ENCODE assay signal across 1 mouse cellular context in genomic region chr3:89772588-89772967, GRCm38 (mm10).
TF ChIP-seq lines count a peak whose summit lies in the region.

No protein-coding gene starts in this region.

TF ChIP-seq in MEL, 35 proteins besides CTCF, POLR2A, EP300 and RAD21 (continued from another document):
- no peak for TF ChIP-seq GABPA (IDR thresholded peaks at IDR 0.05; ENCODE audit: low read depth, low read length)
- no peak for TF ChIP-seq ZNF384 (IDR thresholded peaks at IDR 0.05; ENCODE audit: low read depth, low read length)
- TF ChIP-seq ELF1 (IDR thresholded peaks at IDR 0.05; ENCODE audit: low read depth, low read length), result peak; percentile 29; the same call in 1 of the 2 replicates
- TF ChIP-seq USF1 (IDR thresholded peaks at IDR 0.05; ENCODE audit: low read depth, low read length), result peak; percentile 6; the same call in 1 of the 2 replicates
- peak; percentile 84 for TF ChIP-seq ZC3H11A (IDR thresholded peaks at IDR 0.05; ENCODE audit: low read depth, low read length)
- TF ChIP-seq ETS1 (IDR thresholded peaks at IDR 0.05; ENCODE audit: low read depth, low read length), result peak; percentile 36; the same call in 1 of the 2 replicates
- TF ChIP-seq GATA1 (IDR thresholded peaks at IDR 0.05; ENCODE audit: low read depth, low read length), result peak; percentile 5; the same call in 1 of the 2 replicates
- TF ChIP-seq NELFE (IDR thresholded peaks at IDR 0.05; ENCODE audit: low read depth, low read length), result no peak
- no peak for TF ChIP-seq MAFK (IDR thresholded peaks at IDR 0.05; ENCODE audit: borderline replicate concordance, low read depth, low read length)
- no peak; the same call in 1 of the 2 replicates for TF ChIP-seq HCFC1 (IDR thresholded peaks at IDR 0.05; ENCODE audit: low read depth, low read length)
- TF ChIP-seq MAX (IDR thresholded peaks at IDR 0.05; ENCODE audit: low read length), result no peak
- no peak for TF ChIP-seq POLR2AphosphoS2 (IDR thresholded peaks at IDR 0.05; ENCODE audit: low read length)
- TF ChIP-seq MYC (IDR thresholded peaks at IDR 0.05; ENCODE audit: low read depth, low read length), result no peak
- TF ChIP-seq TAL1 (IDR thresholded peaks at IDR 0.05; ENCODE audit: low read length), result no peak
- 0 out of 2 replicates have a peak, but pooled peaks have one; percentile 16 for TF ChIP-seq JUND (IDR thresholded peaks at IDR 0.05; ENCODE audit: low read depth, low read length)
- TF ChIP-seq NRF1 (IDR thresholded peaks at IDR 0.05; ENCODE audit: insufficient read depth, low read depth, low read length, poor library complexity, severe bottlenecking), result no peak
- no peak for TF ChIP-seq MAZ (IDR thresholded peaks at IDR 0.05; ENCODE audit: low read depth, low read length)
- no peak for TF ChIP-seq ZMIZ1 (IDR thresholded peaks at IDR 0.05; ENCODE audit: low read depth, low read length)
- no peak for TF ChIP-seq MYB (IDR thresholded peaks at IDR 0.05; ENCODE audit: low read depth, low read length)
- peak; percentile 84 for TF ChIP-seq SMC3 (IDR thresholded peaks at IDR 0.05; ENCODE audit: low read depth, low read length)
- peak; percentile 78 for TF ChIP-seq BHLHE40 (IDR thresholded peaks at IDR 0.05; ENCODE audit: borderline replicate concordance, low read depth, low read length)
- no peak for TF ChIP-seq TCF12 (IDR thresholded peaks at IDR 0.05; ENCODE audit: low read depth, low read length)
- peak; percentile 44 for TF ChIP-seq SIN3A (IDR thresholded peaks at IDR 0.05; ENCODE audit: low read length)
TF ChIP-seq in MEL: peak in this region for 9.
